Mouse (Mus musculus): ENCODE results near the gene Plekha4. TPM values are rescaled to one million over a fixed set of nuclear protein-coding genes. Genes with fewer than 3 reads are reported as not detected.

The Plekha4 gene
- polyA plus RNA-seq, 1 experiment from 2014 or later, result 0.87 TPM

GRCm38 (mm10) chr7:45568601-45569473 is 42.7 kb downstream of the Plekha4 start:
- H3K27me3 ChIP-seq (ENCODE audit: control insufficient read depth, insufficient read depth, low read depth, low read length), result no peaks in the 10 kb centered on the region
- peak overlapping the region; percentile 85 for H3K4me2 ChIP-seq (ENCODE audit: low read length)
- H3K9ac ChIP-seq (ENCODE audit: low read depth, low read length), result 0 out of 2 replicates have a peak overlapping the region, but pooled peaks have one; percentile 52
- peaks cover 22% of the 10 kb centered on the region for H3K4me1 ChIP-seq (ENCODE audit: control insufficient read depth, insufficient read depth, low read length)
- H3K9me3 ChIP-seq (replicated peaks; ENCODE audit: control insufficient read depth, low read length, poor library complexity, severe bottlenecking), result no peaks in the 10 kb centered on the region
- peak overlapping the region; percentile 34 for H3K27ac ChIP-seq (ENCODE audit: low read length)
- H3K36me3 ChIP-seq (ENCODE audit: control insufficient read depth, insufficient read depth, low read length), result no peaks in the 10 kb centered on the region
- no peak for ATAC-seq
- H3K4me3 ChIP-seq (ENCODE audit: low read depth, low read length), result peak overlapping the region; percentile 48
- WGBS, result 80% methylated on average over 10 of the region's 10 CpGs

- Histone ChIP-seq H3K36me3 (ENCODE audit: control insufficient read depth, insufficient read depth, low read length) (no peaks in the 10 kb centered on the region), H3K9me3 (replicated peaks; ENCODE audit: control insufficient read depth, low read length, poor library complexity, severe bottlenecking) (no peaks in the 10 kb centered on the region), H3K27ac (ENCODE audit: low read length) (peak within 1 kb of the TSS; percentile 88), H3K4me1 (ENCODE audit: control insufficient read depth, insufficient read depth, low read length) (peaks cover 22% of the 10 kb centered on the region), H3K4me2 (ENCODE audit: low read length) (peak within 1 kb of the TSS; percentile 76), H3K4me3 (ENCODE audit: low read depth, low read length) (peak within 1 kb of the TSS; percentile 78), H3K27me3 (ENCODE audit: control insufficient read depth, insufficient read depth, low read depth, low read length) (no peaks in the 10 kb centered on the region), H3K9ac (ENCODE audit: low read depth, low read length) (peak within 1 kb of the TSS; percentile 93)
- WGBS, result under 1% methylated on average over 35 of the region's 42 CpGs
- ATAC-seq, result peak; percentile 78
Measured at GRCm38 (mm10) chr7:45570103-45570741, 44.1 kb downstream of the Plekha4 start, which contains the start of gene Bcat2. Gene Bcat2 (plus strand): TSS chr7:45570153.

GRCm38 (mm10) chr7:45571966-45572365 is 45.8 kb downstream of the Plekha4 start:
- Histone ChIP-seq H3K4me3 (ENCODE audit: low read depth, low read length) (no peak overlapping the region), H3K27me3 (ENCODE audit: control insufficient read depth, insufficient read depth, low read depth, low read length) (no peaks in the 10 kb centered on the region), H3K27ac (ENCODE audit: low read length) (no peak overlapping the region), H3K9me3 (replicated peaks; ENCODE audit: control insufficient read depth, low read length, poor library complexity, severe bottlenecking) (no peaks in the 10 kb centered on the region), H3K9ac (ENCODE audit: low read depth, low read length) (no peak overlapping the region), H3K4me1 (ENCODE audit: control insufficient read depth, insufficient read depth, low read length) (peaks cover 22% of the 10 kb centered on the region), H3K36me3 (ENCODE audit: control insufficient read depth, insufficient read depth, low read length) (peaks cover 6% of the 10 kb centered on the region; the same call in 1 of the 2 replicates), H3K4me2 (ENCODE audit: low read length) (no peak overlapping the region)
- no peak for ATAC-seq
- WGBS, result 47% methylated on average over 1 of the region's 1 CpGs

- Histone ChIP-seq H3K9ac (ENCODE audit: low read depth, low read length) (no peak overlapping the region), H3K27me3 (ENCODE audit: control insufficient read depth, insufficient read depth, low read depth, low read length) (no peaks in the 10 kb centered on the region), H3K4me3 (ENCODE audit: low read depth, low read length) (no peak overlapping the region), H3K4me2 (ENCODE audit: low read length) (no peak overlapping the region), H3K4me1 (ENCODE audit: control insufficient read depth, insufficient read depth, low read length) (peaks cover 14% of the 10 kb centered on the region), H3K9me3 (replicated peaks; ENCODE audit: control insufficient read depth, low read length, poor library complexity, severe bottlenecking) (no peaks in the 10 kb centered on the region), H3K36me3 (ENCODE audit: control insufficient read depth, insufficient read depth, low read length) (peaks cover 9% of the 10 kb centered on the region; the same call in 1 of the 2 replicates), H3K27ac (ENCODE audit: low read length) (no peak overlapping the region)
- ATAC-seq, result no peak
- 82% methylated on average over 8 of the region's 8 CpGs for WGBS
Measured at GRCm38 (mm10) chr7:45573954-45574353, 47.8 kb downstream of the Plekha4 start.

- WGBS, result 85% methylated on average over 14 of the region's 15 CpGs
- Histone ChIP-seq H3K4me1 (ENCODE audit: control insufficient read depth, insufficient read depth, low read length) (peaks cover 13% of the 10 kb centered on the region), H3K36me3 (ENCODE audit: control insufficient read depth, insufficient read depth, low read length) (peaks cover 9% of the 10 kb centered on the region; the same call in 1 of the 2 replicates), H3K27me3 (ENCODE audit: control insufficient read depth, insufficient read depth, low read depth, low read length) (no peaks in the 10 kb centered on the region), H3K9ac (ENCODE audit: low read depth, low read length) (no peak overlapping the region), H3K4me2 (ENCODE audit: low read length) (no peak overlapping the region), H3K4me3 (ENCODE audit: low read depth, low read length) (no peak overlapping the region), H3K27ac (ENCODE audit: low read length) (no peak overlapping the region), H3K9me3 (replicated peaks; ENCODE audit: control insufficient read depth, low read length, poor library complexity, severe bottlenecking) (no peaks in the 10 kb centered on the region)
- ATAC-seq, result no peak
Measured at GRCm38 (mm10) chr7:45574472-45575379, 48.6 kb downstream of the Plekha4 start.

GRCm38 (mm10) chr7:45585923-45586322 is 59.8 kb downstream of the Plekha4 start:
- no peaks in the 10 kb centered on the region for H3K27me3 ChIP-seq (ENCODE audit: control insufficient read depth, insufficient read depth, low read depth, low read length)
- no peak overlapping the region for H3K27ac ChIP-seq (ENCODE audit: low read length)
- no peaks in the 10 kb centered on the region; the same call in 1 of the 2 replicates for H3K4me1 ChIP-seq (ENCODE audit: control insufficient read depth, insufficient read depth, low read length)
- WGBS, result 90% methylated on average over 6 of the region's 6 CpGs
- H3K9me3 ChIP-seq (replicated peaks; ENCODE audit: control insufficient read depth, low read length, poor library complexity, severe bottlenecking), result no peaks in the 10 kb centered on the region
- 0 out of 2 replicates have a peak, but pooled peaks cover 5% of the 10 kb centered on the region for H3K36me3 ChIP-seq (ENCODE audit: control insufficient read depth, insufficient read depth, low read length)
- H3K4me2 ChIP-seq (ENCODE audit: low read length), result no peak overlapping the region
- H3K9ac ChIP-seq (ENCODE audit: low read depth, low read length), result no peak overlapping the region
- no peak overlapping the region for H3K4me3 ChIP-seq (ENCODE audit: low read depth, low read length)
- no peak for ATAC-seq

GRCm38 (mm10) chr7:45587631-45588592 is 61.8 kb downstream of the Plekha4 start:
- H3K27me3 ChIP-seq (ENCODE audit: control insufficient read depth, insufficient read depth, low read depth, low read length), result no peaks in the 10 kb centered on the region
- H3K27ac ChIP-seq (ENCODE audit: low read length), result no peak overlapping the region
- H3K4me3 ChIP-seq (ENCODE audit: low read depth, low read length), result no peak overlapping the region
- H3K9me3 ChIP-seq (replicated peaks; ENCODE audit: control insufficient read depth, low read length, poor library complexity, severe bottlenecking), result no peaks in the 10 kb centered on the region
- ATAC-seq, result no peak
- 0 out of 2 replicates have a peak, but pooled peaks cover 5% of the 10 kb centered on the region for H3K36me3 ChIP-seq (ENCODE audit: control insufficient read depth, insufficient read depth, low read length)
- no peaks in the 10 kb centered on the region; the same call in 1 of the 2 replicates for H3K4me1 ChIP-seq (ENCODE audit: control insufficient read depth, insufficient read depth, low read length)
- 95% methylated on average over 23 of the region's 23 CpGs for WGBS
- no peak overlapping the region for H3K9ac ChIP-seq (ENCODE audit: low read depth, low read length)
- H3K4me2 ChIP-seq (ENCODE audit: low read length), result peak overlapping the region; percentile 75; the same call in 1 of the 2 replicates
